Mouse (Mus musculus) neural tube, embryonic 15.5 days (tissue): ENCODE results near the gene Golim4. TPM values are rescaled to one million over a fixed set of nuclear protein-coding genes. Genes with fewer than 3 reads are reported as not detected.

ENCODE experiments used
- ATAC-seq: fragments of 200-750 bp; cut with Nextera tagmentation; 2 replicates; pipeline ENCODE4 v1.8.0; 2017; ENCODE audit warnings: mild to moderate bottlenecking, moderate TSS enrichment, moderate library complexity; ENCODE audit not compliant: low FRiP score
- H3K27ac ChIP-seq: fragments of 300-500 bp; sonication (generic); replicated peaks from 2 replicates; pipeline ENCODE4 v1.5.1; 2015; ENCODE audit warnings: mild to moderate bottlenecking, inconsistent platforms
- H3K27me3 ChIP-seq: fragments of 300-500 bp; sonication (generic); replicated peaks from 2 replicates; pipeline ENCODE4 v1.6.1; 2015; ENCODE audit warnings: inconsistent platforms
- H3K36me3 ChIP-seq: fragments of 300-500 bp; sonication (generic); 2 replicates; pipeline ENCODE4 v1.6.1; 2015; ENCODE audit warnings: inconsistent platforms
- H3K4me1 ChIP-seq: fragments of 300-500 bp; sonication (generic); 2 replicates; pipeline ENCODE4 v1.6.1; 2015; ENCODE audit warnings: inconsistent platforms
- H3K4me2 ChIP-seq: fragments of 300-500 bp; sonication (generic); 2 replicates; pipeline ENCODE4 v1.6.1; 2015; ENCODE audit warnings: inconsistent platforms, mild to moderate bottlenecking, moderate library complexity
- H3K4me3 ChIP-seq: fragments of 300-500 bp; sonication (generic); replicated peaks from 2 replicates; pipeline ENCODE4 v1.5.1; 2015; ENCODE audit warnings: mild to moderate bottlenecking, inconsistent platforms
- H3K9ac ChIP-seq: fragments of 300-500 bp; sonication (generic); replicated peaks from 2 replicates; pipeline ENCODE4 v1.6.1; 2015; ENCODE audit warnings: mild to moderate bottlenecking, inconsistent platforms
- H3K9me3 ChIP-seq: fragments of 300-500 bp; sonication (generic); replicated peaks from 2 replicates; pipeline ENCODE4 v1.6.1; 2016; ENCODE audit warnings: inconsistent platforms
- WGBS: fragments of 180-500 bp; shearing (Covaris S2); methylation state at CpG from one replicate; pipeline ENCODE4 v1.1.7; 2015; ENCODE audit warnings: mixed read lengths; 5-methylcytosine and 5-hydroxymethylcytosine counted together
- polyA plus RNA-seq: library from polyadenylated mRNA; unstranded; fragments of >200 nt; fragmentation: Nextera tagmentation; extraction: Ambion mirVana; gene quantifications from 2 replicates; pipeline ENCODE4 v1.2.1, GENCODE M21; 2015

Golim4 gene
- polyA plus RNA-seq, 1 experiment from 2014 or later: 21.3 TPM

DNA sequence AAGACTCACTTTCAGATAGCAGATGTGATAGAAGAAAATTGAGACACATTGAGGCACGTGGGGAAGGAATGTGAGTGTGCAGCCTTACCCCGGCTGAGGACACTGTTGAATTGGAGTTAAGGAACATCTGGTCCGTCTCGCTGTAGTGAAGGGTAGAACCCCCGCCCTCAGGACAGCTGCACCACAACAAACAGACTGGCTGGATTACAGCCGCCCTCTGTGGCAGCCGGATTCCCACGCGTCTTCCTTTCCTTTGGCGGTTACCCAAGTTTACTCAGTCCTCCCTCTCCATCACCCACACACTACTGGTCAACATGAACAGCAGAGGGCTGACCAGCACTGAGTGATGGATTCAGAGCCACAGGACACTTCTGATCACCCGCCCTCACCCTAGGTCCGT is 96.0 kb downstream of the Golim4 start:
- H3K27ac ChIP-seq: no peak overlapping the region
- no peak overlapping the region for H3K4me2 ChIP-seq
- no peaks in the 10 kb centered on the region for H3K36me3 ChIP-seq
- ATAC-seq: no peak; the same call in 1 of the 2 replicates
- H3K9me3 ChIP-seq: no peaks in the 10 kb centered on the region
- H3K9ac ChIP-seq: no peak overlapping the region
- no peaks in the 10 kb centered on the region for H3K27me3 ChIP-seq
- 76% methylated on average over 12 of the region's 12 CpGs for WGBS
- H3K4me3 ChIP-seq: no peak overlapping the region
- H3K4me1 ChIP-seq: no peaks in the 10 kb centered on the region

DNA sequence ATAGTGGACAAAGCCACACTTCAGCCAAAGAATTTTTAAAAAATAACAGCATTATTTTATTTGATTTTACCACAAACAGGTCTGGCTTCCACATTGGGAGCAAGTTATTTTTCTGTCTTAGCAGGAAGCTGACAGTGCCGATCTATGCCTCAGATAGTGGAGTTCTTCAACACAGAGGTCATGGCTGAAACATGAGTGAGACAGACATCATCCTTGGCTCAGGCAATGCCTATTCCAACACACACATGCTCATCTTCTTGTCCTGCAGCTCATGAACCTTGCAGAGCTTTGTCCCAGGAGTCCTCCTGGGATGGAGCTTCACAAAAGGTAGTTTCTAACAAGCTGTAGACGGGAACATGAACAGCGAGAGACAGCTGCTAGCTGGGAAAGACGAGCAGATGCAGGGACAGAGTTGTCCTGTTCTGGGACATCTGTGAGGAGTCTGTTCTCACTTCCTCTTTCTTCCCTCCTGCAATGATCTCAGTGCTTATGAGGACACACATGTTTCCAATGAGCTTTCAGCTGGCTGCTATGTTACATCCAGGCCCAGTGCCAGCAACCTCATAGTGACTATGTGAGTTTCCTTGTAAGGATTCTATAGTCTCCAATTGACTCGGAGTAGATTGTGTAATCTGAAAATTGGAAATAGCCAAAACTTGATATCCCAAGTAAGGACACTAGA is 121.3 kb downstream of the Golim4 start:
- H3K27ac ChIP-seq: no peak overlapping the region
- no peaks in the 10 kb centered on the region for H3K4me1 ChIP-seq
- no peaks in the 10 kb centered on the region for H3K36me3 ChIP-seq
- no peaks in the 10 kb centered on the region for H3K27me3 ChIP-seq
- H3K4me3 ChIP-seq: no peak overlapping the region
- no peak for ATAC-seq
- no peak overlapping the region for H3K4me2 ChIP-seq
- 86% methylated on average over 5 of the region's 5 CpGs for WGBS
- no peak overlapping the region for H3K9ac ChIP-seq
- no peaks in the 10 kb centered on the region for H3K9me3 ChIP-seq

DNA sequence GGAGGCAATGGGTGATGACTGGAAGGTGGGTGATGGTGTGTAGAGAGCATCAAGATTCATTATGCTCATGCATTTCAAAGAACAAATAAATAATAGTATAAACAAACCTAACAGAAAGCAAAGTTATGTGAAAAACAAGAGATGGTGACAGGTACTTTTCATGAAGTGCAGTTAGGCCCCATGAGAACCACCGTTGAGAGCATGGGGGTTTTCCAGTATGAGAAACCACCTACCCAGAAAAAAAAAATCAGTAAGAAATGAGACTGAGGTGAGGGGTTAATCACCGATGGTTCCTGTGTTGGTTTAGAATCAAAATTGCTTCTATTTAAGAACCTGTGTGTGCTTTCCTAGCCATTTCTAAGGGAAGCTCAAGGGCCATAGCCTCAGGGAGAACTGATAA is 121.9 kb downstream of the Golim4 start:
- H3K4me1 ChIP-seq: no peaks in the 10 kb centered on the region
- no peaks in the 10 kb centered on the region for H3K9me3 ChIP-seq
- H3K27ac ChIP-seq: no peak overlapping the region
- WGBS: 83% methylated on average over 2 of the region's 2 CpGs
- H3K36me3 ChIP-seq: no peaks in the 10 kb centered on the region
- no peak overlapping the region for H3K4me2 ChIP-seq
- no peaks in the 10 kb centered on the region for H3K27me3 ChIP-seq
- no peak overlapping the region for H3K9ac ChIP-seq
- ATAC-seq: no peak
- no peak overlapping the region for H3K4me3 ChIP-seq

Other genes starting within 250 kb of the Golim4 start
- not detected in 2 replicates for gene Gm29133, start 208.8 kb downstream of the Golim4 start, polyA plus RNA-seq
- 60.6 and 68.0 TPM in 2 replicates for gene Fstl5, start 117.3 kb upstream of the Golim4 start, polyA plus RNA-seq